Mouse (Mus musculus): Measurements from ENCODE around the gene Map4k4.

GRCm38 (mm10) chr1:39898686-39899085 lies 2.0 kb upstream of the Map4k4 start:
- no peak for TF ChIP-seq CTCF (IDR thresholded peaks at IDR 0.05; ENCODE audit: extremely low read depth, insufficient read depth, low read length)
- TF ChIP-seq POLR2A (IDR thresholded peaks at IDR 0.05; ENCODE audit: extremely low read depth, insufficient read depth, low read length): no peak
